Mouse (Mus musculus): ENCODE data around the gene Psma1. TPM values are rescaled to one million over a fixed set of nuclear protein-coding genes. Genes with fewer than 3 reads are reported as not detected.

Gene Psma1
- 422 and 445 TPM in 2 replicates for polyA plus RNA-seq (2015; fragmentation: Nextera tagmentation; extraction: Ambion mirVana)

- Histone ChIP-seq H3K4me2 (peak within 1 kb of the TSS; percentile 79), H3K9me3 (replicated peaks) (no peaks in the 10 kb centered on the region), H3K9ac (peak within 1 kb of the TSS; percentile 86), H3K27ac (peak within 1 kb of the TSS; percentile 67), H3K4me1 (peaks cover 14% of the 10 kb centered on the region), H3K36me3 (peaks cover 28% of the 10 kb centered on the region), H3K4me3 (replicated peaks) (peak within 1 kb of the TSS; percentile 80), H3K27me3 (no peaks in the 10 kb centered on the region)
- ATAC-seq (replicated peaks; ENCODE audit: low FRiP score), result peak; percentile 96
- under 1% methylated on average over 39 of the region's 39 CpGs for WGBS
These were observed at the start of gene Psma1 for GRCm38 (mm10) chr7:114276005-114276752. Gene Psma1 (minus strand): TSS chr7:114276118.

DNA sequence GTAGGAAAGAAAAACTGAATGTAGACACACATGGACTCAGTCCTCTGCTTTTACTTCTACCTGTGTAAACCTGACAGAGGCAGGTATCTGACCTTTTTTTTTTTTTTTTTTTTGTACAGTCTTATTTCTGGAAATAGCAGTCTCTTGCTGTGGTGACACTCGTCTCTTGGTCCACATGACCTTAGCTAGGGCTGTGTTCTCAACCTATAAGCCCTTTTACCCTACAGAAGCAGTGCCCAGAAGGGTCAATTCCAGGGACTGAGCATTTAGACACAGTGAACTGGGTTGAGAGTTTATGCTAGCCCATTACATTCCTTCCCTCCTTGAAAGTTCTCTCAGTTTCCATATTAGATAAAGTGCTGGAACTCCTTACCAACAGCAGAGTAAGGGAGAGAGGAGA, 47.6 kb upstream of the Psma1 start:
- Histone ChIP-seq H3K4me1 (peaks cover 19% of the 10 kb centered on the region), H3K9ac (no peak overlapping the region), H3K4me2 (no peak overlapping the region), H3K4me3 (replicated peaks) (no peak overlapping the region), H3K36me3 (no peaks in the 10 kb centered on the region), H3K9me3 (replicated peaks) (no peaks in the 10 kb centered on the region), H3K27me3 (no peaks in the 10 kb centered on the region), H3K27ac (no peak overlapping the region)
- 80% methylated on average over 1 of the region's 1 CpGs for WGBS
- no peak for ATAC-seq (replicated peaks; ENCODE audit: low FRiP score)

DNA sequence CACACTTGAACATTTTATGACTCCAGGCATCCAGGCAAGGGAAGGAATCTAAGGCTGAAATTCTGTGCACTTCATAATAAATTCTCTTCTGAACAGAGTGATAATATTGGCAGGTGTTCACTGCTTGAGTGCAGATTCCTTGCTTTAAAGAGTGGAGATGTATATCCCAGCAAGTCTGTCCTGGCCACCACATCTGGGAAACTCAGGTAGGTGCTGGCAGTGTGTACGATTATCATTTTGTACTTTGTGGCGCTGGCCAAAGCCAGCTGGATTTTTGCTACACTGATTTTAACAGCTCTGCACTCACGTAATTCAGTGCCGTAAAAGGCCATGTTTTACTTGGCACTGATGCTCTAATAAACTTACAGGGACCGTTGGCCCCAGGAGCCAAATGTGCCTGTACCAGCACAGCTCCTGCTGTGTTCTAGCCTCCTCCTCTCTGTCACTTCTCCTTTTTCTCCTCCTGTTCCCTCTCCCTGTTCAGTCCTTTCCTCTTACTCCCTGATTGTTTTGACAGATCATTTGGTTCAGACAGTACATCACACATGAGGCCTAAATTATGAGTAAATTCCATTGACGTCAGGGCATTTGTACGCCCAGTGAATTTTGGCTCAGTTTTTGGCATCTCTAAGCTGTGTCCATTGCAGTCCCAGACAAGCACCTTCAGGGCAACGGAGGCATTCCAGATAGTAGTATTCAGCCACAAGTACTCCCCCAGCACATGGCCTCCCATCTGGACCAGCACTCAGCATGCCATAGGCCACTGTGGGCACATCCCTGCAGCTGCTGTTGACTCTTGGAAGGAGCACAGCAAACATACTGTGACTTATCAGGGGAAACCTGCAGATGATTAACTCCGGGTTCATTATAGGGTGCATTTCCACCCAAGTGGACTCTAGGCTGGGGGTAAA, 46.9 kb upstream of the Psma1 start:
- WGBS, result 30% methylated on average over 9 of the region's 9 CpGs
- Histone ChIP-seq H3K4me3 (replicated peaks) (no peak overlapping the region), H3K4me1 (peaks cover 19% of the 10 kb centered on the region), H3K9ac (no peak overlapping the region), H3K9me3 (replicated peaks) (no peaks in the 10 kb centered on the region), H3K27ac (peak overlapping the region; percentile 37; the same call in 1 of the 2 replicates), H3K4me2 (no peak overlapping the region), H3K36me3 (no peaks in the 10 kb centered on the region), H3K27me3 (no peaks in the 10 kb centered on the region)
- ATAC-seq (replicated peaks; ENCODE audit: low FRiP score), result peak; percentile 81

- H3K9ac ChIP-seq, result no peak overlapping the region
- H3K9me3 ChIP-seq (replicated peaks), result no peaks in the 10 kb centered on the region
- no peak overlapping the region for H3K4me3 ChIP-seq (replicated peaks)
- peak; percentile 78 for ATAC-seq (replicated peaks; ENCODE audit: low FRiP score)
- H3K27me3 ChIP-seq, result no peaks in the 10 kb centered on the region
- peak overlapping the region; percentile 58 for H3K27ac ChIP-seq
- WGBS, result 39% methylated on average over 5 of the region's 5 CpGs
- H3K4me2 ChIP-seq, result no peak overlapping the region
- peaks cover 26% of the 10 kb centered on the region for H3K4me1 ChIP-seq
- no peaks in the 10 kb centered on the region for H3K36me3 ChIP-seq
These were observed 45.9 kb upstream of the Psma1 start for GRCm38 (mm10) chr7:114321694-114322372.

DNA sequence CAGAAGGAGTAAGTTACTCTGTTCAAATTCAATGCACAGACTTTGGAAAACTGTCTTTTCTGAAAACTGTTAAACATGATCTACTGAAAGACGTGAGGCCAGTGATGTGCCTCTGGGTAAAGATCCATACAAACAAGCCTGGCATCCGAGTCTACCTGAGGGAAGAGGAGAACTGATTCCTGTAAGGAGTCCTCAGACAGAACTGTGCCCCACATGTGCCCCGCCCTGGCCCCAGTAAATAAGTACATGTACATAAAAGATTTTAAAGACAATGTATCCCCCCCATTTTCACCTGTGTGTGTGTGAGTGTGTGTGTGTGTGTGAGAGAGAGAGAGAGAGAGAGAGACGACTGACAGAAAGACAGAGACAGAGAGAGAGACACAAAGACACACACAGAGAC, 42.0 kb upstream of the Psma1 start:
- H3K27ac ChIP-seq, result peak overlapping the region; percentile 62; the same call in 1 of the 2 replicates
- 79% methylated on average over 4 of the region's 4 CpGs for WGBS

GRCm38 (mm10) chr7:114317389-114317792, 41.5 kb upstream of the Psma1 start:
- peak overlapping the region; percentile 62 for H3K27ac ChIP-seq
- 45% methylated on average over 5 of the region's 5 CpGs for WGBS
- H3K4me2 ChIP-seq, result no peak overlapping the region
- H3K27me3 ChIP-seq, result no peaks in the 10 kb centered on the region
- no peak for ATAC-seq (replicated peaks; ENCODE audit: low FRiP score)
- no peaks in the 10 kb centered on the region for H3K9me3 ChIP-seq (replicated peaks)
- no peaks in the 10 kb centered on the region for H3K36me3 ChIP-seq
- no peak overlapping the region for H3K4me3 ChIP-seq (replicated peaks)
- H3K4me1 ChIP-seq, result peaks cover 17% of the 10 kb centered on the region
- H3K9ac ChIP-seq, result no peak overlapping the region

More for the DNA sequence above, 42.0 kb upstream of the Psma1 start:
- Histone ChIP-seq H3K9me3 (replicated peaks) (no peaks in the 10 kb centered on the region), H3K36me3 (no peaks in the 10 kb centered on the region), H3K4me1 (peaks cover 22% of the 10 kb centered on the region), H3K9ac (no peak overlapping the region), H3K4me2 (no peak overlapping the region), H3K4me3 (replicated peaks) (no peak overlapping the region), H3K27me3 (no peaks in the 10 kb centered on the region)
- ATAC-seq (replicated peaks; ENCODE audit: low FRiP score), result no peak

GRCm38 (mm10) chr7:114316361-114316871, 40.5 kb upstream of the Psma1 start:
- whole genome bisulfite sequencing, result 76% methylated on average over 5 of the region's 5 CpGs
- H3K4me1 ChIP-seq, result peaks cover 11% of the 10 kb centered on the region
- no peak overlapping the region for H3K4me2 ChIP-seq
- no peak overlapping the region for H3K4me3 ChIP-seq (replicated peaks)
- H3K9me3 ChIP-seq (replicated peaks), result no peaks in the 10 kb centered on the region
- H3K27ac ChIP-seq, result no peak overlapping the region
- no peak overlapping the region for H3K9ac ChIP-seq
- no peaks in the 10 kb centered on the region for H3K27me3 ChIP-seq
- no peaks in the 10 kb centered on the region for H3K36me3 ChIP-seq
- no peak for ATAC-seq (replicated peaks; ENCODE audit: low FRiP score)

- H3K9me3 ChIP-seq (replicated peaks), result no peaks in the 10 kb centered on the region
- H3K27ac ChIP-seq, result no peak overlapping the region
- ATAC-seq (replicated peaks; ENCODE audit: low FRiP score), result no peak
- H3K9ac ChIP-seq, result no peak overlapping the region
- H3K4me3 ChIP-seq (replicated peaks), result no peak overlapping the region
- H3K4me2 ChIP-seq, result no peak overlapping the region
- H3K4me1 ChIP-seq, result no peaks in the 10 kb centered on the region
- no peaks in the 10 kb centered on the region for H3K27me3 ChIP-seq
- WGBS, result 73% methylated on average over 5 of the region's 5 CpGs
- H3K36me3 ChIP-seq, result no peaks in the 10 kb centered on the region
These were observed 35.3 kb upstream of the Psma1 start for GRCm38 (mm10) chr7:114311209-114311608.

DNA sequence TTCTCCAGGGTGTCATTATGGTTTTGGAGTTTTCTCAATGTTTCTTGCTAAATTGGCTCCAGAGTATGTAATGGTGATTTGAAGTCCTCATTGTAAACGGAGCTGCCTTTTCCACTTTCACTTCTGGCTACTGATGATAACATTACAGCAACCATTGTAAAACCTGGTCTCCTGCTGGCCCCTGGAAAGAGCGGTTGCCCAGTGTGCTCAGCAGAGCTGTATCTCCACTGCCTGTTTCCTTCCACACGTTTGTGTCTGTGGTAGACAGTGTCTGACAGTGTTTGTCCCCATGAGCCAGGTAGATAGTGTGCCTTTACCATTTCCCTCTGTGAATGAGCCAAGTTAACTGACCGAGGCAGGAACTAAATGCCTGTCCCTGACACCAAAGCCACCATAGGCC, 33.1 kb upstream of the Psma1 start:
- Histone ChIP-seq H3K27me3 (no peaks in the 10 kb centered on the region), H3K4me1 (no peaks in the 10 kb centered on the region), H3K36me3 (no peaks in the 10 kb centered on the region), H3K9me3 (replicated peaks) (no peaks in the 10 kb centered on the region), H3K9ac (no peak overlapping the region), H3K4me3 (replicated peaks) (no peak overlapping the region), H3K27ac (no peak overlapping the region), H3K4me2 (no peak overlapping the region)
- no peak for ATAC-seq (replicated peaks; ENCODE audit: low FRiP score)
- 54% methylated on average over 4 of the region's 4 CpGs for WGBS

- Histone ChIP-seq H3K9me3 (replicated peaks) (no peaks in the 10 kb centered on the region), H3K9ac (no peak overlapping the region), H3K4me1 (no peaks in the 10 kb centered on the region), H3K4me3 (replicated peaks) (no peak overlapping the region), H3K27me3 (no peaks in the 10 kb centered on the region), H3K4me2 (no peak overlapping the region), H3K27ac (no peak overlapping the region), H3K36me3 (no peaks in the 10 kb centered on the region)
- WGBS, result 67% methylated on average over 4 of the region's 4 CpGs
- ATAC-seq (replicated peaks; ENCODE audit: low FRiP score), result no peak
These were observed 25.4 kb upstream of the Psma1 start for GRCm38 (mm10) chr7:114301293-114301782.

DNA sequence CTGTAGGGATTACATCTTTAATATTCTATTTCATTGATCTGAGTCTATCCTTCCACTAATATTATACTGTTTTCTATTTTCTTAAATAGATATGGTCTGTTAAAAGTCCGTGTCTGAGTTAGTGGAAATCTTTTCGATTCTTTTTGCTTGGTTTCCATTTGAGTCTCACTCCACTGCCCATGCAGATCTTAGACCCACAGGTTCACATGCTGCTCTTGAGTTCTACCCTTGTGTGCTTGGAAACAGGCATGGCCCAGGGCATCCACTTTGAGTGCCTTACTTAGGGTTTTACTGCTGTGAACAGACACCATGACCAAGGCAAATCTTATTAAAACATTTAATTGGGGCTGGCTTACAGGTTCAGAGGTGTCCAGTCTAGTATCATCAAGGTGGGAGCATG, 24.9 kb upstream of the Psma1 start:
- no peaks in the 10 kb centered on the region for H3K4me1 ChIP-seq
- H3K9me3 ChIP-seq (replicated peaks), result no peaks in the 10 kb centered on the region
- H3K4me2 ChIP-seq, result no peak overlapping the region
- H3K36me3 ChIP-seq, result no peaks in the 10 kb centered on the region
- H3K27me3 ChIP-seq, result no peaks in the 10 kb centered on the region
- WGBS, result 73% methylated on average over 2 of the region's 2 CpGs
- ATAC-seq (replicated peaks; ENCODE audit: low FRiP score), result no peak
- H3K4me3 ChIP-seq (replicated peaks), result no peak overlapping the region
- no peak overlapping the region for H3K27ac ChIP-seq
- no peak overlapping the region for H3K9ac ChIP-seq

Measured in kidney, embryonic 15.5 days (tissue).